Mouse (Mus musculus) forebrain, embryonic 10.5 days (tissue): Measurements from ENCODE around the gene Slc24a4. TPM values are rescaled to one million over a fixed set of nuclear protein-coding genes. Genes with fewer than 3 reads are reported as not detected.

Experiments used
- DNase-seq: peaks from one replicate; pipeline ENCODE4 v3.0.0-alpha.2; 2017; ENCODE audit warnings: low spot score; ENCODE audit errors: extremely low spot score
- H3K27ac ChIP-seq: fragments of 300-500 bp; sonication (generic); 2 replicates; pipeline ENCODE4 v1.5.1; 2016; ENCODE audit warnings: mild to moderate bottlenecking
- H3K27me3 ChIP-seq: fragments of 300-500 bp; sonication (generic); 2 replicates; pipeline ENCODE4 v1.6.1; 2016; ENCODE audit warnings: mild to moderate bottlenecking; ENCODE audit not compliant: poor library complexity, severe bottlenecking
- H3K36me3 ChIP-seq: fragments of 300-500 bp; sonication (generic); replicated peaks from 2 replicates; pipeline ENCODE4 v1.6.1; 2016; ENCODE audit warnings: mild to moderate bottlenecking, moderate library complexity
- H3K4me1 ChIP-seq: fragments of 300-500 bp; sonication (generic); 2 replicates; pipeline ENCODE4 v1.6.1; 2016
- H3K4me3 ChIP-seq: fragments of 300-500 bp; sonication (generic); 2 replicates; pipeline ENCODE4 v1.5.1; 2016; ENCODE audit warnings: mild to moderate bottlenecking, moderate library complexity
- H3K9me3 ChIP-seq: fragments of 300-500 bp; sonication (generic); 2 replicates; pipeline ENCODE4 v1.6.1; 2016; ENCODE audit warnings: mild to moderate bottlenecking, moderate library complexity
- WGBS: fragments of 180-500 bp; shearing (Covaris S2); methylation state at CpG from one replicate; pipeline ENCODE4 v1.1.7; 2016; 5-methylcytosine and 5-hydroxymethylcytosine counted together
- polyA plus RNA-seq: library from polyadenylated mRNA; unstranded; fragments of >200 nt; fragmentation: Nextera tagmentation; extraction: Ambion mirVana; gene quantifications from 2 replicates; pipeline ENCODE4 v1.2.1, GENCODE M21; 2016

Gene Slc24a4
- polyA plus RNA-seq, 1 experiment from 2014 or later, result 0.06 TPM

- peaks cover 59% of the 10 kb centered on the region for H3K27me3 ChIP-seq
- H3K36me3 ChIP-seq, result no peaks in the 10 kb centered on the region
- DNase-seq, result peak; percentile 25
- peaks cover 30% of the 10 kb centered on the region for H3K4me1 ChIP-seq
- no peaks in the 10 kb centered on the region for H3K9me3 ChIP-seq
- 7% methylated on average over 23 of the region's 24 CpGs for WGBS
- peak overlapping the region; percentile 85 for H3K27ac ChIP-seq
- H3K4me3 ChIP-seq, result peak overlapping the region; percentile 71
Measured at GRCm38 (mm10) chr12:102283483-102284266, 155.1 kb downstream of the Slc24a4 start.

DNA sequence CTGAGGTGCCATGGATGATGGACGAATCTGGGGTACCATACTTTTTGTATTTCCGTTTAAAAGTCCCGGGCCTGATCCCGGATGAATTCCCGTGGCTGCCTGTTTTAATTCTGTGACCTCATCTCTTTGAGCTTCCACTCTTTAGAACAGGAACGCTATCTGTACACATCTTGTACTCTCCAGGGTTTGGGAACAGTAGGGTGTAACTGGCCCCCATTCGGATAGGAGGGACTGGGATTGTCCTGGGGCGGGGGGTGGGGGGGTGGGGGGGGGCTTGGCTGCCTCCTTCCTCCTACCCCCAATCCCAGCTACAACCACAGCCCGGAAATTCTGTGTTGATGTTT, 155.7 kb downstream of the Slc24a4 start:
- H3K27me3 ChIP-seq, result peaks cover 59% of the 10 kb centered on the region
- H3K4me1 ChIP-seq, result peaks cover 33% of the 10 kb centered on the region
- no peak for DNase-seq
- WGBS, result 38% methylated on average over 9 of the region's 9 CpGs
- H3K27ac ChIP-seq, result no peak overlapping the region
- no peaks in the 10 kb centered on the region for H3K9me3 ChIP-seq
- no peaks in the 10 kb centered on the region for H3K36me3 ChIP-seq
- peak overlapping the region; percentile 71 for H3K4me3 ChIP-seq

DNA sequence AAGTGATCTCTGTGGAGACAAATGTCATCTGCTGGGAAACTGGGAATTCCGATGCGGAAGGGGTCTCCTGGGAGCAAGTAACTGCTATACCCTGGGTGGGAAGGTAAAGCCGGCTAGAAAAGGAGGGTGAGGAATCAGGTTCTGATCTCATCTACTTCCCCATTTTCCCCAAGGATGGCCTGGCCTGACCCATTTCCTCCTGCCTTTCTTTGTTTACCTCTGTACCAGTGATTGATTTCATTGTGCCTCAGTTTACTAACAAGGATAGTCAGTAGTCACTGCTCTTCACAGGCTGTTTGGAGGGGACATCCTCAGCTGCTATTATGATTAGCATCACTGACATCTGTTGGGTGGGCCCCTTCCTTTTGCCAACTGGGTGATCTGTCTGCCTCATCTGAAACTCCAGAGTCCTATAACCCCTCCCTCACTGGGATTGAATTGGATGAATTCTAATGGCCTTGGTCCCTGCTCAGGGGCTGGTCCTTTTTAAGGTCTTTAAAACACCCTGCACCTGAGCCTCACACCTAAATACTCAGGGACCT, 156.2 kb downstream of the Slc24a4 start:
- H3K36me3 ChIP-seq, result no peaks in the 10 kb centered on the region
- H3K4me3 ChIP-seq, result peak overlapping the region; percentile 71; the same call in 1 of the 2 replicates
- no peak overlapping the region for H3K27ac ChIP-seq
- H3K27me3 ChIP-seq, result peaks cover 59% of the 10 kb centered on the region
- H3K4me1 ChIP-seq, result peaks cover 33% of the 10 kb centered on the region
- 65% methylated on average over 3 of the region's 3 CpGs for WGBS
- no peak for DNase-seq
- H3K9me3 ChIP-seq, result no peaks in the 10 kb centered on the region

GRCm38 (mm10) chr12:102285318-102285717, 156.8 kb downstream of the Slc24a4 start:
- DNase-seq, result no peak
- no peaks in the 10 kb centered on the region for H3K36me3 ChIP-seq
- WGBS, result 78% methylated on average over 6 of the region's 6 CpGs
- H3K9me3 ChIP-seq, result no peaks in the 10 kb centered on the region
- H3K4me1 ChIP-seq, result peaks cover 33% of the 10 kb centered on the region
- H3K27me3 ChIP-seq, result peaks cover 59% of the 10 kb centered on the region
- no peak overlapping the region for H3K27ac ChIP-seq
- no peak overlapping the region for H3K4me3 ChIP-seq

- H3K4me3 ChIP-seq, result no peak overlapping the region
- H3K27ac ChIP-seq, result no peak overlapping the region
- no peaks in the 10 kb centered on the region for H3K9me3 ChIP-seq
- peaks cover 33% of the 10 kb centered on the region for H3K4me1 ChIP-seq
- DNase-seq, result no peak
- H3K36me3 ChIP-seq, result no peaks in the 10 kb centered on the region
- 83% methylated on average over 5 of the region's 5 CpGs for WGBS
- peaks cover 55% of the 10 kb centered on the region for H3K27me3 ChIP-seq
Measured at GRCm38 (mm10) chr12:102285779-102286178, 157.2 kb downstream of the Slc24a4 start.

GRCm38 (mm10) chr12:102286681-102287414, 158.3 kb downstream of the Slc24a4 start:
- DNase-seq, result no peak
- Histone ChIP-seq H3K9me3 (no peaks in the 10 kb centered on the region), H3K27me3 (peaks cover 45% of the 10 kb centered on the region), H3K27ac (no peak overlapping the region), H3K36me3 (no peaks in the 10 kb centered on the region), H3K4me3 (no peak overlapping the region), H3K4me1 (peaks cover 29% of the 10 kb centered on the region)
- WGBS, result 80% methylated on average over 10 of the region's 10 CpGs

DNA sequence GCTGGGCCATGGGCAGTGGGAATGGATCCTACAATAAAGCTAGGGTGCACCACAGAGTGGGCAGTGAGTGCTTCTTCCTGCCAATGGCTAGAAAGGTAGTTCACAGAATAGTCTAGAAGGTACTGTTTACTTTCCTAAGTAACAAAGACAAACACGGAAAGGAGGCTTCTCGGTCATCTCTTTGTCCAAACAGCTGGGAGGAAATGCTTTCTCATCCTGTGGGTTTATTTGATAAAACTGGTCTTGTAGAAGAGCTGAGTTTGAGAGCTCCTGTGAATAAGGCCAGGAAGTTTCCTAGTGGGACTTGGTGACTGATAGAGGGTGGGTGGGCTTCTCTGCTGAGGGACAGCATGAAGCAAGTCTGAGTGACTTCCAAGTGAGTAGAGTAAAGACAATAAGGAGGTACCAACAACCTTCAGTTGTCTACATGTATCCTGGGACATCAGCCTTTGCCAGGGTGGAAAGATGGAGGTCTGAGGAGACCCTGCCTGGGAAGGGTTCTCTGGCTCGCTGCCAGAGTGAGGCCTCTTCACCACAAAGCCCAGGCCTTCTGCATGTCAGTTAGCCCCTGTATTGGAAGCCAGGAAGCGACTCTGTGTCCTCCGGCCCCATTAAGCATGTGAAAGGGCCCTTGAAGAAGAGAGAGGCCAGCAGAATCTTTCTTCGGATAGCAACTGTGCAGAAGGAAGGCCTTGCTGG, 159.5 kb downstream of the Slc24a4 start:
- Histone ChIP-seq H3K36me3 (no peaks in the 10 kb centered on the region), H3K27ac (no peak overlapping the region), H3K9me3 (no peaks in the 10 kb centered on the region), H3K4me3 (no peak overlapping the region), H3K27me3 (peaks cover 33% of the 10 kb centered on the region), H3K4me1 (peaks cover 29% of the 10 kb centered on the region)
- 85% methylated on average over 6 of the region's 6 CpGs for WGBS
- no peak for DNase-seq

GRCm38 (mm10) chr12:102288846-102289245, 160.3 kb downstream of the Slc24a4 start:
- Histone ChIP-seq H3K36me3 (no peaks in the 10 kb centered on the region), H3K4me1 (peaks cover 21% of the 10 kb centered on the region), H3K9me3 (no peaks in the 10 kb centered on the region), H3K27me3 (peaks cover 25% of the 10 kb centered on the region), H3K27ac (no peak overlapping the region), H3K4me3 (no peak overlapping the region)
- no peak for DNase-seq
- WGBS, result 33% methylated on average over 2 of the region's 2 CpGs

- DNase-seq, result no peak
- no peaks in the 10 kb centered on the region for H3K9me3 ChIP-seq
- no peak overlapping the region for H3K4me3 ChIP-seq
- no peak overlapping the region for H3K27ac ChIP-seq
- H3K4me1 ChIP-seq, result peaks cover 14% of the 10 kb centered on the region; the same call in 1 of the 2 replicates
- peaks cover 18% of the 10 kb centered on the region for H3K27me3 ChIP-seq
- WGBS, result 96% methylated on average over 1 of the region's 1 CpGs
- H3K36me3 ChIP-seq, result no peaks in the 10 kb centered on the region
Measured at GRCm38 (mm10) chr12:102289568-102289967, 161.0 kb downstream of the Slc24a4 start.

GRCm38 (mm10) chr12:102290662-102291061, 162.1 kb downstream of the Slc24a4 start:
- Histone ChIP-seq H3K4me1 (peaks cover 10% of the 10 kb centered on the region; the same call in 1 of the 2 replicates), H3K4me3 (no peak overlapping the region), H3K27me3 (peaks cover 7% of the 10 kb centered on the region), H3K27ac (no peak overlapping the region), H3K36me3 (no peaks in the 10 kb centered on the region), H3K9me3 (no peaks in the 10 kb centered on the region)
- no peak for DNase-seq
- 88% methylated on average over 2 of the region's 2 CpGs for WGBS

DNA sequence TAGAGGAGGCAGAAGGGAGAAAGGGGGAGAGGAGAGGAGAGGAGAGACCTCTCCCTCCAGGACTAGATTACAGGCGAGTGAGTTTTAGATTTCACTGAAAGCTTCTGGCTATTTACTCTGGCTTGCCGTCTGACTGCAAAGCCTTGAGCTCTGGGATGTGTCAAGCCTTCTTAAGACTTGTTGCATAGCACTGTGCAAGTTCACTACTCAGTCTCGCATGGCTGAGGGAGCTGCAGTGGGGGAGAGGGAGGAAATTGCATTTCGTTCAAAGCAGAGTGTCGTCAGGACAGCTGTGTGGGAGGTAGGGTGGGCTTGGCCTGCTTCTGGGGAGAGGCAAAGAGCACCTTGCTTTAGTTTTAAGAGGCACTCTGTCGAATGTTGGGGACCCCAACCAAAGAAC, 163.2 kb downstream of the Slc24a4 start:
- Histone ChIP-seq H3K9me3 (no peaks in the 10 kb centered on the region), H3K27me3 (no peaks in the 10 kb centered on the region), H3K27ac (no peak overlapping the region), H3K4me1 (peaks cover 10% of the 10 kb centered on the region; the same call in 1 of the 2 replicates), H3K36me3 (no peaks in the 10 kb centered on the region), H3K4me3 (no peak overlapping the region)
- 59% methylated on average over 6 of the region's 6 CpGs for WGBS
- no peak for DNase-seq

GRCm38 (mm10) chr12:102292501-102293215, 164.1 kb downstream of the Slc24a4 start:
- Histone ChIP-seq H3K27ac (no peak overlapping the region), H3K4me1 (peaks cover 10% of the 10 kb centered on the region; the same call in 1 of the 2 replicates), H3K4me3 (no peak overlapping the region), H3K36me3 (no peaks in the 10 kb centered on the region), H3K9me3 (no peaks in the 10 kb centered on the region), H3K27me3 (no peaks in the 10 kb centered on the region)
- DNase-seq, result no peak
- 88% methylated on average over 7 of the region's 7 CpGs for WGBS
